Mouse (Mus musculus): ENCODE data around the gene Ptx3.

Gene Ptx3

DNA sequence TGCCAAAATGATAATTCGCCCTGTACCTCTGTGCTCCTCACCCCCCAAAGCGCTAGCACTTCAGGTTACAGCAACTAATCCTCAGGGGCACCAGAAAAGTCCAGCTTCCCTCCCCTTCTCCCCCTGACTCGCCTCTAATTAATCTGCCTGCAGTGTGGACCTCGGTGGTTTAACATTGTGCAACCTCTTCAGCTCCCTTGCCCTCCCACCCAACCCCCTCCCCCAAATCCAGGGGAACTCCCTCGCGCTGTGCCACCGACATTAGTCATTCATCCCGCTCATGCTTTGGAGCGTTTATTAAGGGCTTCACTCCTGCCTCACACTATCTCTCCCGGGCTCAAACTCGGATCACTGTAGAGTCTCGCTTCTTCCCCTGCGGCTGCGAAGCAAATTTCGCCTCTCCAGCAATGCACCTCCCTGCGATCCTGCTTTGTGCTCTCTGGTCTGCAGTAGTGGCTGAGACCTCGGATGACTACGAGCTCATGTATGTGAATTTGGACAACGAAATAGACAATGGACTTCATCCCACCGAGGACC is at the start of gene Ptx3:
TSS of gene Ptx3 (plus strand) at position 256 of the 537 bp plus-strand sequence.
- DNase-seq = peak in 1 of 2 experiments; percentile 8

GRCm38 (mm10) chr3:66172907-66173306 is 46.8 kb upstream of the Ptx3 start:
- DNase-seq = no peak

- DNase-seq = no peak
Observed at GRCm38 (mm10) chr3:66179647-66180046, 40.1 kb upstream of the Ptx3 start.

GRCm38 (mm10) chr3:66193910-66194562 is 25.7 kb upstream of the Ptx3 start:
- no peak for DNase-seq

GRCm38 (mm10) chr3:66208836-66209573 is 10.7 kb upstream of the Ptx3 start:
- no peak for DNase-seq

GRCm38 (mm10) chr3:66213524-66213923 is 6.2 kb upstream of the Ptx3 start:
- no peak for DNase-seq

GRCm38 (mm10) chr3:66215759-66216158 is 4.0 kb upstream of the Ptx3 start:
- DNase-seq = no peak

GRCm38 (mm10) chr3:66220554-66221242 is 988 bp downstream of the Ptx3 start:
- peak; percentile 39 to 61 for DNase-seq

- DNase-seq = peak in 1 of 2 experiments; percentile 5
Observed at GRCm38 (mm10) chr3:66221243-66221611, 1.5 kb downstream of the Ptx3 start.

DNA sequence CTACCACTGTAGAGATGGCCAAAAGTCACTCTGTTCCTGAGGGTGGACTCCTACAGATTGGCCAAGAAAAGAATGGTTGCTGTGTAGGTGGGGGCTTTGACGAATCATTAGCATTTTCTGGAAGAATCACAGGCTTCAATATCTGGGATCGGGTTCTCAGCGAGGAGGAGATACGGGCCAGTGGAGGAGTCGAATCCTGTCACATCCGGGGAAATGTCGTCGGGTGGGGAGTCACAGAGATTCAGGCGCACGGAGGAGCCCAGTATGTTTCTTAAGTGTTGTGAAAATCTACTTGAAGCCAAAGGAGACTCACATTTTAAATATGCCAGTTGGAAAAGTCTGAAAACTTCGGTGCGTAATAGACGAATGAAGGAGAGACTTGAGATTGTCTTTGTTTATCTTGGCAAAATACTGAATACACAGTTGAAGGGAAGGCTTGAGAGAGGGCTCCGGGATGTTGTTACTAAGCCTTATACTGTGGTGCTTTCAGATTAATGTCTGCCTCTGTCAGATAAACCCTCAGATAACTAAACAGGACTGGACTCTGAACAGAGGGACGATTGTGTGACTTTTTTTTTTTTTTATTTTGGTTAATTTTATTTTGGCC is 5.3 kb downstream of the Ptx3 start:
- no peak for DNase-seq

- DNase-seq = peak in 1 of 2 experiments; percentile 15
Observed at GRCm38 (mm10) chr3:66236234-66236871, 16.6 kb downstream of the Ptx3 start.

DNA sequence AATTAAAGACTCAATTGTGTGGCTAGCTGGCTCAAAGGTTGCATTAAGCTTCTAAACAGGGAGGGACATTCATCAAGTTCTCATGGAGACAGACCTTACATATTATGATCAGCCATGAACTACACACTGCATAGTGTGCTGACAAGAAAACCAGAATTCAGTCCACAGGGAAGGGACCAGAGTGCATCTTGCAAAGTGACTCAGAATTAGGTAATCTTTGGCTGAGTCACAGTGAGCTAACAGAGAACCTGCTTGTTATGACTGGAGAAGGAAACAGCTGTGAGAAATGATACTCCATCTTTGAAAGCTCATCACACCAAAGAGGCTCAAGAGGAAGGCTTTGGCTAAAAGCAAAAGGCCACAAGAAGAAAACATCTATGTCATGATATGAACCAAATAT is 20.8 kb downstream of the Ptx3 start:
- DNase-seq = no peak

GRCm38 (mm10) chr3:66251842-66252241 is 32.1 kb downstream of the Ptx3 start:
- no peak for DNase-seq

- peak; percentile 49 to 60 for DNase-seq
Observed at GRCm38 (mm10) chr3:66254504-66255105, 34.9 kb downstream of the Ptx3 start.

- peak in 1 of 2 experiments; percentile 18 for DNase-seq
Observed at GRCm38 (mm10) chr3:66262319-66262718, 42.6 kb downstream of the Ptx3 start.

GRCm38 (mm10) chr3:66263270-66263669 is 43.6 kb downstream of the Ptx3 start:
- DNase-seq = no peak
